Mouse (Mus musculus): ENCODE measurements around the gene Cd27. TPM values are rescaled to one million over a fixed set of nuclear protein-coding genes. Genes with fewer than 3 reads are reported as not detected.

Cd27 gene
- 1.4 and 6.7 TPM in 2 replicates for polyA plus RNA-seq (2015; fragmentation: Nextera tagmentation; extraction: Ambion mirVana)

GRCm38 (mm10) chr6:125236782-125237181 lies at the start of gene Cd27:
TSS of gene Cd27 (minus strand) at chr6:125237010.

DNA sequence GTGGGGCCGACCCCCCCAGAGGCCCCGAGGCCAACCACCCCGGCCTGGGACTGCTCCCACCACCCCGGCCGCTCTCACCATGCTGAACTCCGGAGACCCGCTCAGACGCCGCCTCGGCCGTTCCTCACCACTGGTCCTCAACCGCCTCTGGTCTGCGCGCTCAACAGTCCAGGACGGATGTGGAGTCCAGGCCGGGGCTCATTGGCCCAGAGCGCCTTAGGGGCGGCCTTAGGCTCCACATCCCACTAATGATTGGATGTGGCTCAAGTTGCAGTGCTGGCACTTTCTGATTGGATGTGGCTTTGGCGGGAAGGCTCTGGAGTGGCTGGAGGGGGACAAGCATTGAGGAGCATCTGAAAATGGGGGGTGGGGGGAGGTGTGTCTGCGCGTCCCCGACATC lies 49.1 kb upstream of the Cd27 start, which contains the start of gene Tuba3a:
Gene Tuba3a (minus strand): TSS at position 153 of the 400 bp plus-strand sequence.

DNA sequence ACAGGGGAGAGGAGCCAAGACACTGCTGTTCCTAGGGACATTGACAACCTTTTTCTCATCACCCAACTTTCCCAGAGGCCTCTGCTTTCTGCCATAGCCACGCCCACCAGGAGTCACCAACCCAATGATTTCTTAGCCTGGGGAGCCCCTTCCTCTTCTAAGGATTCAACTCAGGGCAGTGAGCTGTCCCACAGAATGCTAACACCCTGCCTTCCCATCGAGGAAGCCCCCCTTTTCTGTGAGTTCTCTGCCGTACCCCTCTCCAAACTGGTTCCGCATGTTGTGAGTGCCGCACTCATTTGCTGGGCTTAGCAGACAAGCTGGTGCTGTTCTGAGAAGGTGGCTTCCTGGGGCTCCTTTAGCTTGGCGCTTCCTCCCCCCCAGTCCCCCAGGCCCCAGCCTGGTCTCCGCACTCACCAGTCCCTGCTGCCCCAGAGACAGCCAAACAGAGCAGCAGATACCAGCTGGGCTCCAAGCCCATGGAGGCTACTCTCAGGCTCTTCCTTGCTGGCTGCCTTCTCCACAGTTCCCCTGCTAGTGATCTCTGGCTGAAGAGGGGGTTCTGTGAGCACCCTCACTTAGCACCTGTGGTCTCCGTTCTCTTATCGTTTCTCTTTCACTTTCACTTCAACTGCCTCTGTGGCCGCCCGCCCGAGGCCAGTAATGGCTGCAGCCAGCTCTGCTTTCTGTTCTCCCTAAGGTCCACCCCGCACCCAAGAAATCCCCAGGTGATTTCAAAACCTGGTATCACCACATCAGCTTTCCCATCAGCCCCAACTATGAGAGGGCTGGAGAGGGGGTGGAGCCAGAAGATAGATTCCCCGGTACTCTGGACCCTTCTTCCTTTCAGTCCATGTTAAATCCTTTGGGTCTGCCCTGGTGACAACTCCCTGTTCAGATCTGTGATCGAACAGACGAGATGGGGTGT lies 5.4 kb downstream of the Cd27 start, which contains the start of gene Tapbpl:
Gene Tapbpl (minus strand): TSS at position 744 of the 928 bp plus-strand sequence.

GRCm38 (mm10) chr6:125215148-125215954 lies 21.5 kb downstream of the Cd27 start, which contains the start of gene Vamp1:
TSS of gene Vamp1 (plus strand) at chr6:125215551.

GRCm38 (mm10) chr6:125191332-125192015 lies 45.3 kb downstream of the Cd27 start, which contains the start of the genes Ncapd2 and Mrpl51:
TSS of gene Ncapd2 (minus strand) at chr6:125191701.
TSS of gene Mrpl51 (plus strand) at chr6:125191801.

Small RNA genes within 50 kb of the gene (microRNA-seq; reads per million reads assigned to microRNA genes)
- not detected for gene Mir3098 (ENCODE audit: borderline replicate concordance, insufficient number of aligned reads)
- not detected for gene Mir8113 (ENCODE audit: borderline replicate concordance, insufficient number of aligned reads)

Other genes with a start within 250 kb of the Cd27 start
- gene Pianp, start 240.3 kb downstream of the Cd27 start, polyA plus RNA-seq (2015; fragmentation: Nextera tagmentation; extraction: Ambion mirVana): 4.0 and 7.4 TPM in 2 replicates
- 6.6 and 10.5 TPM in 2 replicates for gene Zfp384, start 227.9 kb downstream of the Cd27 start, polyA plus RNA-seq (2015; fragmentation: Nextera tagmentation; extraction: Ambion mirVana)
- gene Ing4, start 197.2 kb downstream of the Cd27 start, polyA plus RNA-seq (2015; fragmentation: Nextera tagmentation; extraction: Ambion mirVana): 90.1 and 150 TPM in 2 replicates
- gene Acrbp, start 187.3 kb downstream of the Cd27 start, polyA plus RNA-seq (2015; fragmentation: Nextera tagmentation; extraction: Ambion mirVana): 3.2 and 3.4 TPM in 2 replicates
- 0.37 and 0.96 TPM in 2 replicates for gene Lpar5, start 169.1 kb downstream of the Cd27 start, polyA plus RNA-seq (2015; fragmentation: Nextera tagmentation; extraction: Ambion mirVana)
- 41.4 and 42.5 TPM in 2 replicates for gene Chd4, start 141.0 kb downstream of the Cd27 start, polyA plus RNA-seq (2015; fragmentation: Nextera tagmentation; extraction: Ambion mirVana)
- gene Nop2, start 105.1 kb downstream of the Cd27 start, polyA plus RNA-seq (2015; fragmentation: Nextera tagmentation; extraction: Ambion mirVana): 17.8 and 24.3 TPM in 2 replicates
- 14.3 and 19.4 TPM in 2 replicates for gene Iffo1, start 91.8 kb downstream of the Cd27 start, polyA plus RNA-seq (2015; fragmentation: Nextera tagmentation; extraction: Ambion mirVana)
- 886 and 1,355 TPM in 2 replicates for gene Gapdh, start 70.5 kb downstream of the Cd27 start, polyA plus RNA-seq (2015; fragmentation: Nextera tagmentation; extraction: Ambion mirVana)
- 27.6 and 29.4 TPM in 2 replicates for gene Ncapd2, start 45.3 kb downstream of the Cd27 start, polyA plus RNA-seq (2015; fragmentation: Nextera tagmentation; extraction: Ambion mirVana)
- 244 and 300 TPM in 2 replicates for gene Mrpl51, start 45.2 kb downstream of the Cd27 start, polyA plus RNA-seq (2015; fragmentation: Nextera tagmentation; extraction: Ambion mirVana)
- gene Vamp1, start 21.5 kb downstream of the Cd27 start, polyA plus RNA-seq (2015; fragmentation: Nextera tagmentation; extraction: Ambion mirVana): 5.4 and 12.5 TPM in 2 replicates
- gene Tapbpl, start 5.2 kb downstream of the Cd27 start, polyA plus RNA-seq (2015; fragmentation: Nextera tagmentation; extraction: Ambion mirVana): 10.2 and 11.4 TPM in 2 replicates
- gene Tuba3a, start 49.0 kb upstream of the Cd27 start, polyA plus RNA-seq (2015; fragmentation: Nextera tagmentation; extraction: Ambion mirVana): not detected in 2 replicates
- gene Ltbr, start 76.9 kb upstream of the Cd27 start, polyA plus RNA-seq (2015; fragmentation: Nextera tagmentation; extraction: Ambion mirVana): 50.3 and 70.1 TPM in 2 replicates
- gene Scnn1a, start 83.6 kb upstream of the Cd27 start, polyA plus RNA-seq (2015; fragmentation: Nextera tagmentation; extraction: Ambion mirVana): 1.2 and 1.6 TPM in 2 replicates
- gene Tnfrsf1a, start 112.4 kb upstream of the Cd27 start, polyA plus RNA-seq (2015; fragmentation: Nextera tagmentation; extraction: Ambion mirVana): 86.6 and 158 TPM in 2 replicates
- gene Plekhg6, start 143.8 kb upstream of the Cd27 start, polyA plus RNA-seq (2015; fragmentation: Nextera tagmentation; extraction: Ambion mirVana): 0.30 and 0.51 TPM in 2 replicates